Mouse (Mus musculus) neural tube, embryonic 11.5 days (tissue): ENCODE measurements around the gene Capn10. TPM values are rescaled to one million over a fixed set of nuclear protein-coding genes. Genes with fewer than 3 reads are reported as not detected.

Experiments
- ATAC-seq: fragments of 200-750 bp; cut with Nextera tagmentation; 2 replicates; pipeline ENCODE4 v1.8.0; 2017; ENCODE audit warnings: moderate number of reproducible peaks, mild to moderate bottlenecking, moderate TSS enrichment, moderate library complexity; ENCODE audit not compliant: insufficient read depth, low FRiP score, low TSS enrichment
- DNase-seq: peaks from one replicate; pipeline ENCODE4 v3.0.0-alpha.2; 2015; ENCODE audit warnings: low spot score
- H3K27ac ChIP-seq: fragments of 300-500 bp; sonication (generic); 2 replicates; pipeline ENCODE4 v1.5.1; 2014; ENCODE audit warnings: low read depth, mild to moderate bottlenecking, low read length
- H3K27me3 ChIP-seq: fragments of 300-500 bp; sonication (generic); 2 replicates; pipeline ENCODE4 v1.6.1; 2014; ENCODE audit warnings: mild to moderate bottlenecking, low read length, mixed read lengths; ENCODE audit not compliant: control insufficient read depth, insufficient read depth
- H3K36me3 ChIP-seq: fragments of 300-500 bp; sonication (generic); 2 replicates; pipeline ENCODE4 v1.6.1; 2014; ENCODE audit warnings: mild to moderate bottlenecking, low read length, moderate library complexity, mixed read lengths; ENCODE audit not compliant: control insufficient read depth, insufficient read depth
- H3K4me1 ChIP-seq: fragments of 300-500 bp; sonication (generic); 2 replicates; pipeline ENCODE4 v1.6.1; 2014; ENCODE audit warnings: low read length, mixed read lengths; ENCODE audit not compliant: control insufficient read depth, insufficient read depth
- H3K4me2 ChIP-seq: fragments of 300-500 bp; sonication (generic); 2 replicates; pipeline ENCODE4 v1.6.1; 2014; ENCODE audit warnings: low read depth, mild to moderate bottlenecking, moderate library complexity
- H3K4me3 ChIP-seq: fragments of 300-500 bp; sonication (generic); 2 replicates; pipeline ENCODE4 v1.5.1; 2014; ENCODE audit warnings: low read depth, low read length
- H3K9ac ChIP-seq: fragments of 300-500 bp; sonication (generic); 2 replicates; pipeline ENCODE4 v1.6.1; 2014; ENCODE audit warnings: mild to moderate bottlenecking, low read length
- H3K9me3 ChIP-seq: fragments of 300-500 bp; sonication (generic); 2 replicates; pipeline ENCODE4 v1.6.1; 2016; ENCODE audit warnings: low read length; ENCODE audit not compliant: control insufficient read depth
- WGBS: fragments of 180-500 bp; shearing (Covaris S2); extraction: QIAGEN DNeasy Blood & Tissue Kit; methylation state at CpG from one replicate; pipeline ENCODE4 v1.1.7; 2014; 5-methylcytosine and 5-hydroxymethylcytosine counted together
- polyA plus RNA-seq: library from polyadenylated mRNA; unstranded; fragments of >200 nt; fragmentation: Nextera tagmentation; extraction: Ambion mirVana; gene quantifications from 2 replicates; pipeline ENCODE4 v1.2.1, GENCODE M21; 2014

Gene Capn10
- polyA plus RNA-seq, 1 experiment from 2014 or later: 43.4 TPM

GRCm38 (mm10) chr1:92935054-92935962, 1.1 kb downstream of the Capn10 start:
- DNase-seq (no peak), ATAC-seq (no peak)
- Histone ChIP-seq H3K4me2 (peak overlapping the region; percentile 71), H3K4me1 (peaks cover 19% of the 10 kb centered on the region), H3K27me3 (no peaks in the 10 kb centered on the region), H3K36me3 (peaks cover 3% of the 10 kb centered on the region; the same call in 1 of the 2 replicates), H3K9me3 (no peaks in the 10 kb centered on the region), H3K27ac (peak overlapping the region; percentile 90), H3K4me3 (peak overlapping the region; percentile 51), H3K9ac (peak overlapping the region; percentile 56)
- WGBS: 23% methylated on average over 10 of the region's 10 CpGs

- H3K27ac ChIP-seq: no peak overlapping the region
- peak overlapping the region; percentile 71 for H3K4me2 ChIP-seq
- no peaks in the 10 kb centered on the region for H3K27me3 ChIP-seq
- peaks cover 4% of the 10 kb centered on the region; the same call in 1 of the 2 replicates for H3K36me3 ChIP-seq
- no peak for DNase-seq
- H3K9ac ChIP-seq: peak overlapping the region; percentile 32; the same call in 1 of the 2 replicates
- no peaks in the 10 kb centered on the region for H3K9me3 ChIP-seq
- H3K4me1 ChIP-seq: peaks cover 19% of the 10 kb centered on the region
- H3K4me3 ChIP-seq: peak overlapping the region; percentile 51; the same call in 1 of the 2 replicates
- ATAC-seq: no peak
- WGBS: 76% methylated on average over 2 of the region's 2 CpGs
These were observed 1.8 kb downstream of the Capn10 start for GRCm38 (mm10) chr1:92935977-92936376.

GRCm38 (mm10) chr1:92936467-92936866, 2.3 kb downstream of the Capn10 start:
- H3K4me3 ChIP-seq: no peak overlapping the region
- H3K36me3 ChIP-seq: peaks cover 4% of the 10 kb centered on the region; the same call in 1 of the 2 replicates
- H3K27ac ChIP-seq: no peak overlapping the region
- no peaks in the 10 kb centered on the region for H3K9me3 ChIP-seq
- 62% methylated on average over 3 of the region's 3 CpGs for WGBS
- H3K27me3 ChIP-seq: no peaks in the 10 kb centered on the region
- H3K9ac ChIP-seq: 0 out of 2 replicates have a peak overlapping the region, but pooled peaks have one; percentile 11
- no peak for ATAC-seq
- peaks cover 19% of the 10 kb centered on the region for H3K4me1 ChIP-seq
- H3K4me2 ChIP-seq: peak overlapping the region; percentile 3
- no peak for DNase-seq

GRCm38 (mm10) chr1:92937797-92938196, 3.6 kb downstream of the Capn10 start:
- Histone ChIP-seq H3K9ac (no peak overlapping the region), H3K27ac (no peak overlapping the region), H3K4me3 (no peak overlapping the region), H3K4me2 (no peak overlapping the region), H3K36me3 (peaks cover 9% of the 10 kb centered on the region), H3K9me3 (no peaks in the 10 kb centered on the region), H3K4me1 (peaks cover 19% of the 10 kb centered on the region), H3K27me3 (no peaks in the 10 kb centered on the region)
- no peak for ATAC-seq
- 85% methylated on average over 3 of the region's 3 CpGs for WGBS
- no peak for DNase-seq

GRCm38 (mm10) chr1:92939746-92940145, 5.6 kb downstream of the Capn10 start:
- ATAC-seq (no peak), DNase-seq (no peak)
- Histone ChIP-seq H3K4me3 (no peak overlapping the region), H3K27me3 (no peaks in the 10 kb centered on the region), H3K36me3 (peaks cover 12% of the 10 kb centered on the region), H3K9me3 (no peaks in the 10 kb centered on the region), H3K27ac (no peak overlapping the region), H3K4me1 (peaks cover 15% of the 10 kb centered on the region), H3K9ac (no peak overlapping the region), H3K4me2 (no peak overlapping the region)
- 94% methylated on average over 4 of the region's 4 CpGs for WGBS

GRCm38 (mm10) chr1:92943219-92943989, 9.2 kb downstream of the Capn10 start:
- peaks cover 22% of the 10 kb centered on the region for H3K36me3 ChIP-seq
- no peaks in the 10 kb centered on the region for H3K9me3 ChIP-seq
- H3K4me2 ChIP-seq: no peak overlapping the region
- 94% methylated on average over 18 of the region's 19 CpGs for WGBS
- DNase-seq (no peak), ATAC-seq (no peak)
- H3K27ac ChIP-seq: no peak overlapping the region
- H3K4me1 ChIP-seq: no peaks in the 10 kb centered on the region
- H3K4me3 ChIP-seq: no peak overlapping the region
- no peaks in the 10 kb centered on the region for H3K27me3 ChIP-seq
- H3K9ac ChIP-seq: no peak overlapping the region

GRCm38 (mm10) chr1:92947966-92948365, 13.8 kb downstream of the Capn10 start:
- Histone ChIP-seq H3K4me3 (no peak overlapping the region), H3K36me3 (peaks cover 17% of the 10 kb centered on the region)

GRCm38 (mm10) chr1:92949426-92949825, 15.2 kb downstream of the Capn10 start:
- DNase-seq (peak; percentile 22), ATAC-seq (no peak)
- H3K27me3 ChIP-seq: no peaks in the 10 kb centered on the region
- H3K9me3 ChIP-seq: no peaks in the 10 kb centered on the region
- no peak overlapping the region for H3K4me3 ChIP-seq
- no peak overlapping the region for H3K27ac ChIP-seq
- no peak overlapping the region for H3K9ac ChIP-seq
- H3K4me2 ChIP-seq: no peak overlapping the region
- no peaks in the 10 kb centered on the region for H3K4me1 ChIP-seq
- 60% methylated on average over 6 of the region's 6 CpGs for WGBS
- peaks cover 17% of the 10 kb centered on the region for H3K36me3 ChIP-seq

More at GRCm38 (mm10) chr1:92947966-92948365, 13.8 kb downstream of the Capn10 start:
- no peak overlapping the region for H3K9ac ChIP-seq
- no peaks in the 10 kb centered on the region for H3K9me3 ChIP-seq
- no peaks in the 10 kb centered on the region for H3K4me1 ChIP-seq
- H3K27me3 ChIP-seq: no peaks in the 10 kb centered on the region
- ATAC-seq (no peak), DNase-seq (no peak)
- 90% methylated on average over 3 of the region's 3 CpGs for WGBS
- no peak overlapping the region for H3K4me2 ChIP-seq
- no peak overlapping the region for H3K27ac ChIP-seq
